Mouse (Mus musculus) cerebral cortex, adult 2 months (tissue): ENCODE results near the gene Il13ra2.

Experiments used
- WGBS: fragments of 180-500 bp; shearing (Covaris S2); methylation state at CpG from one replicate; pipeline ENCODE4 v1.1.7; 2018; 5-methylcytosine and 5-hydroxymethylcytosine counted together

Il13ra2 gene

DNA sequence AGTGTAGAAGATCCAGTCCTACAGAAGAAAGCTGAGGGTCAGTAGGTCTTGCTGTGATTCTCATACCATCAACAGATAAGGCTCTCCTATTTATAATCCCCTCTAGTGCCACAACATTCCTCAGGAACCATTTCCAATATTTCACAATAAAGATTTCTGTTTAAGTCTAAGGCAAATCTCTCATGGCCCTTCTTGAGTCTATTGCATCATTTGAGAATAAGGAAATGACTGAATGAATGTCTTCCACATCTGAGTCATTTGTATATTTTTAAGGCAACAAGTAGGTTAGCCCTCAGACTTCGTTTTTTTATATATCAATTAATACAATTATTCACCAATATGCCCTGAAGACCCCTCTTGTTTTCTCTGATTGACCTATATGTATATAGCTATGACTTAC lies at the start of gene Il13ra2:
Il13ra2 (minus strand) TSS at position 64 of the 400 bp plus-strand sequence.
- 64% methylated on average over 1 of the region's 1 CpGs for WGBS

DNA sequence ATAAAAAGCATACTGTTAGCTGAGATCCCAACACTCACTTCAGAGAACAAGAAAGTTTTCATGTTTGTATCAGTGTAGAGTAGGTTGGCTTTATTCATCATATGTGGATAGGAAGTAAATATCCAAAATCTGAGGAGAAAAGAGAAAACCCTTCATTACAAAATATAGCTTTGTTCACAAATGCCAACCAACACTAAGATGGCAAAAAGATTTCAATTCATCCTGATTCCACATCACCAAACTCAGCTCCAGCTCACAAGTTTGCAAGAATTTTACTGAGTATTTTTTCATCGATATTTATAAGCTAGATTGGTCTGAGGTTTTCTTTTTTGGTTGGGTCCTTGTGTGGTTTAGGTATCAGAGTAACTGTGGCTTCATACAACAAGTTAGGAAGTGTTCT lies 24.6 kb upstream of the Il13ra2 start, which contains the start of gene Vmn1r239-ps:
Vmn1r239-ps (minus strand) TSS at position 101 of the 400 bp plus-strand sequence.
- WGBS, result 75% methylated on average over 1 of the region's 1 CpGs

DNA sequence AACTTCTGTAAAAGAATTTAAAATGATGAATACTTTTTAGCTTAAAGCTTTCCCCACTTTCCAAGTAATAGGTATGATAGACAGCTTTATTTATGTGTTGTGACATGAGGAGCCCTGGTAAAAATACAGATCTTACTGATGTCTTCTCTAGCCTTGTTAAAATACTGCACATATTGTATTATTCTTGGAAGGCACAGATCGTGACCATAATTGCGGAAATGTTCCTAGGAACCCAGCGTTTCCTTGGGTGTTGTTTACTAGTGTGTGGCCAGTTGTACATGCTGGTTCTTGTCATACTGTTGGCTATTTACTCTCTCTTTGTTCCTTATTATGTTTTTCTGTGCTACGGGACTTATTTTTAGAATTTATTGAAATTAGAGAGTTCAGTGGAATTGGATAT lies 14.4 kb upstream of the Il13ra2 start:
- 72% methylated on average over 4 of the region's 4 CpGs for WGBS

DNA sequence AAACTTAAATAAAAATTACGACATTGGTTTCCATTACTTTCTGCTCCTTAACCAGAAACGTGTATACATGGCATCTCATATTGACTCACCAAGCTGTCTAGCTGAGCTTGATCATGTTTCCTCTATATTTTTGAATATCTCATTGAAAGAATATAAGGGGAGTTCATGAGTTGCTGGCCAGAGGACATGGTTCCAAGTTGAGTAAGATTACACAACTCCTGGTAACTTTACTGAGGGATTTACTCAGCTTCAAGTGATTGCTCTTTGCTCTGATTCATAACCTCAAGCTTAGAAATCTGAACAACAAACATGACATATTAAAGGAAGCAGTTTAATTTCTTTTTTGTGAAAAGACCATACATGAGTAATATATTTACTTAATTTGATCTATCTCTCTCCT lies 6.4 kb upstream of the Il13ra2 start:
- WGBS, result 88% methylated on average over 2 of the region's 2 CpGs

DNA sequence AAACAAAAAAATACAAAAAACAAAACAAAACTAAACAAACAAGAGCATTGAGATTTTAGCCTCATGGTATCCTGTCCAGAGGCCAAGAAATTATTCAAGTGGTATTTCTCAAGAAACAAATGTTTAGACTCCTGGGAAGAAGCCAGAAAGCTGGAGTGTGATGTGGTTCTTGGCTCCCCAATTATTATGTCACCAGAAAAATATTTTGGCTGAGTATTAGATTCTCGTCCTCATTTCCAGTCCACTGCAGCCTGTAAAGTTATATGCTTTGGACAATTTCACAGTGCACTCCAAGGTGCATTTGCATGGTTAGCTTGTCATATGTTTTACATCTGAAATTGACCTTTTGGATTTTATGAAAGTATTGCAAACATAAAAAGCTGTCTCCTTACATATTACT lies 761 bp upstream of the Il13ra2 start:
- WGBS, result 74% methylated on average over 1 of the region's 1 CpGs

DNA sequence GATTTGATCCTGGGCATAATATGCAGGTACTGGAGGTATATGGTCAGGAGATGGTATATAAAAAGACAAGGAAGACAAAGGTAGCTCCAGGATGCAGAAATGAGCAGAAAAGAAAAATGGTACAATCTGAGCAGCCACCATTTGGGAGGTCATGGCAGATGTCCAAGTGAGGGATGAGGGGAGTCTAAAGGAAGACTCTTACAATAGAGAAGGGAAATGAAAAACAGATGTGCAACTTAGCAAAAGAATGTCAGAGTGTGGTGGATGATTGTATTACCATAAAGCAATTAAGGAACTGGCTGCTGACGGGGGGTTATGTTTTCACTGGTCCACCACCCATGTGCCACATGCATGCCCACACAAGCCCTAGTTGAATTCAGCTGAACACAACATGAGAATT lies 35.5 kb downstream of the Il13ra2 start:
- 52% methylated on average over 1 of the region's 1 CpGs for WGBS

DNA sequence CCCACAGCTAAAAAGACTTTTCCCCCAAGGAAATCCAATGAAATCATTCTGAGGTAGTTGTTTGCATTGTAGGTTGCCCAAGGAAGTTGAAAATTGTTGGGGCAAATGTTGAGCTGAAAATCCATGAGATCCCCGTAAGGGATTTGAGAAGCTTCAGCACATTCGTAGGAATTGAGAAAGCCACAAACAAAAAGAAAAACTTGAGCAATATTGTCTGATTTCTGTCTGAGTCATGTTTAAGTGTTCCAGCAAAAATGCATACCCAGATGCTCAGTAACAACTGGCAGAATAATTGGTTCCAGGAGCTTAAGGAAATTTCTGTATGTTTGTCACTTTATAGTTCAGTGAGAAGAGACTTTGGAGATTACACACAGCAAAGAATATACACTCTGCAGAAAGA lies 79.8 kb downstream of the Il13ra2 start:
- 84% methylated on average over 2 of the region's 2 CpGs for WGBS
